ENCODE assay signal across 14 mouse cellular contexts in the genomic region with DNA sequence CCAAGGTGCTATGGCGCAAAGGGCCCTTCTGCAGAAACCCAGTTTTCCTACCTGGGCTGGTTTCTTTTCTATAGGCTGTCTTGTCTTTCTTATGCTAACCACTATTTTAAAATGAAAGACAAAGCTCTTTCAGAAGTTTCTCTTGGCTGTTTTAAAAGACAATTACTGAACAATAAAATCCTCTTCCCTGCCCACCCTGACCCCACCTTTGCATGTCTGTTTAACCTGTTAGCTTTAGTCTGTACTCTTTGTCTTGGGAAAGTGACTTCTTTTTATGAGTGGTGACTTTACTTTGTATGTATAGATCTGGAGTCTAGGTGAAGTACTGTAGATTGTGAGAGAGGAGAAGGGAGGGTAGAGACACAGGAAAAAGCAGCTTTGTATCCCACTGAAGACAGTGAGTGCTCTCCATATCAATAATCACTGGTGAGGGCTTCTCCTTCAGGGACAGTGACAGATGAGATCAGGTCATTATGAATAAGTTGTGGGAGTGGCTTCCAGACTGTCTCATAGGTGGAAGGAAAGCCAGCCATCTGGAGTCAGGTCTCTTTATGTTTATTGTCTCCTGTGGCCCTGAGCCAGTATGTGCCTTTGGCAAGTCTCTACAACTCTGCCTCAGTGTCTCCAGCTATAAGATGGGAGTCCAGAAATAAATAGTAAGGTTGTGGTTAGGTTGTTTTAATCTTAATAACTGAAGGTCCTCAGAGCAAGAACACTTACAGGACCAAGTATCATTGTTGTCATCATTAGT. TPM values are rescaled to one million over a fixed set of nuclear protein-coding genes. Genes with fewer than 3 reads are reported as not detected.
"Had no signal": no experiment of that assay in that cellular context is flagged by ENCODE, and none has a peak within 500 bp of the region (broad histone marks: within the 10 kb centered on the region; RNA-seq: fewer than 3 reads in every experiment).

No protein-coding gene starts in this region.

- DNase-seq: kidney, postnatal 4 days; liver; liver, embryonic 13.5 days; lung, adult 18-20 months; lung, postnatal 36 days; thymus, postnatal 14 days had no signal

- H3K4me3 ChIP-seq: layer of hippocampus, adult 2 months; limb, embryonic 12.5 days; liver, embryonic 13.5 days; midbrain, embryonic 10.5 days; midbrain, embryonic 15.5 days; neural tube, embryonic 12.5 days had no signal

- H3K27me3 ChIP-seq: limb, embryonic 12.5 days; liver, embryonic 13.5 days; midbrain, embryonic 15.5 days; neural tube, embryonic 12.5 days had no signal

- H3K27ac ChIP-seq: kidney, postnatal 0 days; layer of hippocampus, adult 2 months; limb, embryonic 12.5 days; liver, embryonic 13.5 days; midbrain, embryonic 10.5 days; midbrain, embryonic 15.5 days; neural tube, embryonic 12.5 days; stomach, postnatal 0 days had no signal

- H3K9ac ChIP-seq: limb, embryonic 12.5 days; liver, embryonic 13.5 days; midbrain, embryonic 15.5 days; neural tube, embryonic 12.5 days had no signal

- H3K4me1 ChIP-seq: limb, embryonic 12.5 days; liver, embryonic 13.5 days; midbrain, embryonic 10.5 days; midbrain, embryonic 15.5 days; neural tube, embryonic 12.5 days had no signal

- H3K9me3 ChIP-seq: limb, embryonic 12.5 days; liver, embryonic 13.5 days; midbrain, embryonic 10.5 days; midbrain, embryonic 15.5 days; neural tube, embryonic 12.5 days had no signal

RNA-seq across cellular contexts. Expression of a gene that starts 22.1 kb away (rescaled TPM):
- polyA plus RNA-seq: kidney, postnatal 0 days; midbrain, embryonic 15.5 days had no signal

RNA-seq across cellular contexts. Expression of a gene that starts 36.2 kb away (rescaled TPM):
- polyA plus RNA-seq: midbrain, embryonic 10.5 days; midbrain, embryonic 15.5 days had no signal

RNA-seq across cellular contexts. Expression of a gene that starts 43.5 kb away (rescaled TPM):
- polyA plus RNA-seq: limb, embryonic 12.5 days; liver, embryonic 13.5 days; lung, embryonic 16.5 days; midbrain, embryonic 15.5 days; stomach, postnatal 0 days had no signal
